Mouse (Mus musculus): ENCODE measurements around the gene Paqr5. TPM values are rescaled to one million over a fixed set of nuclear protein-coding genes. Genes with fewer than 3 reads are reported as not detected.

Gene Paqr5
- 0.23 and 0.34 TPM in 2 replicates for polyA plus RNA-seq (2012)

GRCm38 (mm10) chr9:62026600-62026999, at the start of gene Paqr5:
TSS of gene Paqr5 (minus strand) at chr9:62026856.

GRCm38 (mm10) chr9:61946623-61947401, 79.8 kb downstream of the Paqr5 start, which contains the start of gene Kif23:
TSS of gene Kif23 (minus strand) at chr9:61946774.

DNA sequence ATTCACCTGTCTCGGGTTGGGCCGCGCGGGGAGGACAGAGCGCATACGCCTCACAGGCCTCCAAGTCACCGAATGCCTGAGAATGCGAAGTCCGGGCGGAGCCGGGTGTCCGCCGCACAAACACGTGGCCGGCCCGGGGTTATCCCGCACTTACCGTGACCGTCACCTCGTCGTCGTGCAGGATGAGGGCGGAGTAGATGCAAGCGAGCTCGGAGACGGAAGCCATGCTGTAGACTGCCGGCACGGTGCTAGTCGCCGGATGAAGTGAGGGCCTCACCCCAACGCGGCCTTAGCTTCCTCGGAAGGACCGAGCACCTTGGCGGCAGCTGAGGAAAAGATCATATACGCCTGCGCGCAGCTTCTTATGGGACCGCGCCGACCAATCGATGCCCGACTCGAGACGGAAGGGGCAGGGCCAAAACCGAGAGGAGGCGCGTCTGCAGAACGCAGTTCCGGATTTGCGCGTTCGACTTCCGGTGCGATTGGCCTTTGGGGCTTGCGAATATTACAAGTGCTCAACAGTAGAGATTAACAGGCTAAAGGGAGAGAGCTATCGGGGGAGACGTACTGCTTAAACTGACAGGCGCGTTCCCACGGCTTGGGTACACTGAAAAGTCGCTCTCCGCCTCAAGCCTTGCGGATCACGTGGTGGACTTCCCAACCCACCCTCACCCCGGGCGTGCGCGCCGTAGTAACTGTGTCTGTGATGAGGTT, 112.3 kb downstream of the Paqr5 start, which contains the start of gene Rplp1:
Rplp1 (minus strand) TSS at position 340 of the 714 bp plus-strand sequence.

Other genes with a start within 250 kb of the Paqr5 start
- gene Rplp1, start 112.3 kb downstream of the Paqr5 start, polyA plus RNA-seq (2012) = 26,030 and 31,348 TPM in 2 replicates
- 26.2 and 26.9 TPM in 2 replicates for gene Kif23, start 80.1 kb downstream of the Paqr5 start, polyA plus RNA-seq (2012)
- gene Glce, start 95.8 kb upstream of the Paqr5 start, polyA plus RNA-seq (2012) = 2.4 and 3.1 TPM in 2 replicates